Mouse (Mus musculus): ENCODE measurements around the gene Atrn.
"Not testable (repeated sequence)": the region's sequence is repeated elsewhere in the genome, so short reads cannot be mapped to it uniquely, and the experiment has no call there.

The Atrn gene

GRCm38 (mm10) chr2:130961851-130962250, 55.6 kb downstream of the Atrn start:
- DNase-seq (ENCODE audit: low read depth) = no peak

GRCm38 (mm10) chr2:130965042-130965441, 58.7 kb downstream of the Atrn start:
- DNase-seq (ENCODE audit: low read depth) = no peak

GRCm38 (mm10) chr2:130971030-130971429, 64.7 kb downstream of the Atrn start:
- no peak for DNase-seq (ENCODE audit: low read depth)

GRCm38 (mm10) chr2:130972386-130972785, 66.1 kb downstream of the Atrn start:
- DNase-seq (ENCODE audit: low read depth) = no peak

DNA sequence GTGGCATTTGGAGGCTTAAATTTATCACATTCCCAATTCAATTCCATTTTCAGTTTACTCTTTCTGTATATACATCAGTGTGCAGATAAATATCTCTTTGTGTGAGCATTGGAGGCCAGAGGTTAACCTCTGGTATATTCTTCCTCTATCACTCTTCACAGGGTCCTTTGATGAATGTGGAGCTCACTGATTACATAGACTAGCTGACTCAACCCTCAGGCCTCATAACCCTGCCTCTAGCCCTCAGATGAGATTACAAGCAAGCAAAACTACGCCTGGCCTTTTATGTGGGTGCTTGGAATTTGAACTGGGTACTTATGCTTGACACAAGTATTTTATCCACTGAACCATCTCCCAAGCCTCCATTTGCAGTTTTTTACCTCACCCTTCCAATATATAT, 68.6 kb downstream of the Atrn start:
- DNase-seq (ENCODE audit: low read depth) = peak; percentile 74

- DNase-seq (ENCODE audit: low read depth) = no peak
Observed at GRCm38 (mm10) chr2:130977589-130977988, 71.3 kb downstream of the Atrn start.

DNA sequence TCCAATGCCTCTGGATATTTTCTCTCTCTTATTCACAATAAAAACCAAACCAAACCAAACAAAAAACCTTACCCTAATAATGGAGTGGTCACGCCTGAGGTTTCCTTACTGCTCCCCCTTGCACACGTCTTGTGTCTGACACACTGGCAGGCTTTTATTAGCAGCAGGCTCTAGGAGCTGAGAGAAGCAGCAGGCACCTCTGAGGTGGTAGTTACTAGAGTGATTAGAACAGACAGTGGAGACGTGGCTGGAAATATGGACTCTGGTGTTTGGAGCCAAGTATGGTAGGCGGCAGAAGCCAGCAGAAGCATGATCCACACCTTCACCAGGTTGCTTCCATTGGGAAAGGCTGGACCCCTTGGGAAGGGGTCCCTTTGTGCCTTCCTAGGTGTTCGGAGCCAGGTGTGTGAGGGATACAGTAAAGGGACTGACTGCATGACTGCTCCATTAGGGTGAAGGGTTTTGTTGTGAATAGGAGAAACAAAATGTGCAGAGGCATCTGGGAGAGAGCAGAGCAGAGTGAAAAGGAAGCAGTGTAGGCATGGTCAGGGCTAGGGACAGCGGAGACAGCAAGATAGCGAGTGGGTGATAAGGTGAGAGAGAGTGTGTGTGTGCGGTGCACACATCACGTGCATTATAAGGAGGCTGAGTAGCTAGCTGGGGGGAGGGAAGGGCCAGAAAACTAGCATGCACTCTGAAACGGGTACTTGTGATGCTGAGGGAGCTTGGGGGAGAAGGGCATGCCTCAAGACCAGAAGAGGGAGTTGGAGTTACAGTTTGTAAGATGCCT, 72.0 kb downstream of the Atrn start:
- DNase-seq (ENCODE audit: low read depth) = no peak

GRCm38 (mm10) chr2:130979138-130979537, 72.8 kb downstream of the Atrn start:
- DNase-seq (ENCODE audit: low read depth) = no peak

GRCm38 (mm10) chr2:130992818-130993217, 86.5 kb downstream of the Atrn start:
- DNase-seq (ENCODE audit: low read depth) = no peak

DNA sequence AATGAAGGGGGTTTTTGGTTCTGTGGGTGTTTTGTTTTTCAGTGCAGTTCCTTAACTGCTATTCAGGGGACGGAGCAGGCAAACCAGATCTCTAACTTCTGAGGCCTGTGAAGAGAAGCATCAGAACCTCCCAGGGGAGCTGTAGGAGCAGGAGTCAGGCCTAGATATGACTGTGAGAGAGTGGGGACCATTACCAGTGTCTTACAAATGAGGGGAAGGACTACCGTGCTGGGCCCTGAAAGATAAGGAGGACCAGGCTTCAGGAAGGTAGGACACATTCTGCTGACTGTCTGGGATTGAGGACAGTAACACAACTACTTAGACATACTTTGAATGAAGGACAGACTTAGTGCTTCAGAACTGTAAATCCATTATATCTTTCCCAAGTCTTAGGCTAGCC, 102.8 kb downstream of the Atrn start:
- DNase-seq (ENCODE audit: low read depth) = no peak

DNA sequence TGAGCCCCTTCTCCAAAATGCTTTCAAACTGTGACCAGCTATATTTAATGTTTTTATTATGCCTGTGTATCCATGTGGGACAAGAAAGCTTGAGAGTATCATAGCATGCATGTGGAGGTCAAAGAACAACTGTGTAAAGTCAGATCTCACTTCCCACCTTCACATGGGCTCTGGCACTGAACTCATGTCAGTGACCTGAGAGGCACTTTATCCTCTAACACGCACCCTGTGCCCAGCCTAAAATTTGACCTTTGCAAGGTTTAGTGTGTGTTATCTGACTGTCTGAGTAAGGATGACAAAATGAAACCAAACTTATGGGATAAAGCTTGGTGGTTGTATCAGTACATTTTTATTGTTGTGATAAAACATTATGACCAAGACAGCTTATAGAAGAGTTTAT, 104.3 kb downstream of the Atrn start:
- no peak for DNase-seq (ENCODE audit: low read depth)

- no peak for DNase-seq (ENCODE audit: low read depth)
Observed at GRCm38 (mm10) chr2:131025230-131025629, 118.9 kb downstream of the Atrn start.

DNA sequence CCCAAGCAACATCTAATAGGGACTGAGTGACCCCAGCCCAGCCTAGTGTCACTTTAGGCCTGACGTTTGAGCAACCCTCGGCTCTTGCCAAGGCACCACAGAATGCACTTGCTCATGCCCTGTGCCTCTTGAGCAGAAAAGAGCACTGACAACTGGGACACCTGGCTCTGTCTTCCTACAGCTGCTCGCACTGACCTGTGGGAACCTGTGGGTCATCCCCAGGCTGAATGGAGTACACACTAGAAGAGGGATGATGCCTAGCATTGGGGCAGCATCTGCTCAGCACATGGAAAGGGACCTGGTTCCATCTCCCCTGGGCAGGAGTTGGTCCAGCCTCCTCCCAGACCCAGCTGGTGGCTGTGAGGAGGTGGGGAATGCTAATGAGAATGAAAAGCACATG, 120.6 kb downstream of the Atrn start:
- DNase-seq (ENCODE audit: low read depth) = no peak

DNA sequence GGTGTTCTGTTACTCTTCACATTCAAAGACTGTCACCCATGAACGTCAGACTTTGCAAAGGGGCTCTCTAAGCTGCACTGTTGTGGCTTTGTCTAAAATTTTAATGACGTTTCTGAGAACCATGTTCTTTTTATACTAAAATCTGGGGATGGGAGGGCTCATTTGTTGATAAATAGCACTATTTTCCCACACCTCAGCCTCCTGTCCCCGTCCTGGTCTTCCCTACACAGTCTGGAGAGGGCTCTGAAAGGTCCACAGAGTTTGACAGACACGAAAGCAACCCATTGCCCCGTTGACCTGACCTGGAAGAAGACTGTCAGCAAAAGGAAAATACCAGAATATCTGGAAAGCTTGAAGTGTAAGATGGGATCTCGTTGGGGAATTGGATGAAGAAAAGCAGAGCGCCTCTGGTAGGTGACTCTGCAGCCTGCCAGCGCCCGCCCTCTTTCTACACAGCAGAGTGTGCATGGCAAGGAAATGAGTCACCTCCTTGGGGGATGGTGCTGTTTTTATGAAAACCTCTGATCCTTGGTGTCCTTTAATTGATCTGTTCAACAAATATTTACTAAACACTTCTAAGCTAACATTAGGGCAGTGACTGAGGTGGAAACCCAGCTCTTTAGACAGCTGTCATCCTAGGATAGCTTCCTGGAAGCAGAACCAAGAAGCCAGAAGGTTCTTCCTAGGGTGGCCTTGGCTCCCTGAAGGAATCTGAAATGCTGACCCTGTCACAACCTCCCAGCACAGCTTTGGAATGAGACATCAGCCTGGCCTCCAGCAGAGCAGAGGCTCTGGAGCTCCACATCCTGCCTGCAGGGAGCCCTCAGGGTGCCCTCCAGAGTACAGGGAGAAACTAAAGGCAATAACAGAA, 123.0 kb downstream of the Atrn start:
- DNase-seq (ENCODE audit: low read depth) = no peak

DNA sequence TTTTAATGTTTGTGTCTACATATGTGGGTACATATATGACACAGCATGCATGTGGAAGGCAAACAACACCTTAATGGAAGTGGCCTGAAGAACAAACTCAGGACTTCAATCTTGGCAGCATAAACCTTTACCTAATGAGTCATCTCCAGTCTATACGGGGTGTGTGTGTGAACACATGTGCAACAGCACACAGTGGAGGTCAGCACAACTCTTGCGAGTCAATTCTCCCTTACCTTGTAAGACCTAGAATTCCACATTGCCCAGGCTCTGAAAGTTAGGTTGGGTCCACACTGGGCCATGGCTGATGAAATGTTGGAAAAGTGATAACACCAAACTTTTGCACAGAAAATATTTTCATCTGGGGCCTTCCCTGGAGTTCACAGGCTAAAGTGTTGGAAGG, 124.3 kb downstream of the Atrn start:
- DNase-seq (ENCODE audit: low read depth) = no peak

GRCm38 (mm10) chr2:131030998-131031397, 124.7 kb downstream of the Atrn start:
- DNase-seq (ENCODE audit: low read depth) = no peak

- DNase-seq (ENCODE audit: low read depth) = not testable (repeated sequence)
Observed at GRCm38 (mm10) chr2:131031406-131031805, 125.1 kb downstream of the Atrn start.

DNA sequence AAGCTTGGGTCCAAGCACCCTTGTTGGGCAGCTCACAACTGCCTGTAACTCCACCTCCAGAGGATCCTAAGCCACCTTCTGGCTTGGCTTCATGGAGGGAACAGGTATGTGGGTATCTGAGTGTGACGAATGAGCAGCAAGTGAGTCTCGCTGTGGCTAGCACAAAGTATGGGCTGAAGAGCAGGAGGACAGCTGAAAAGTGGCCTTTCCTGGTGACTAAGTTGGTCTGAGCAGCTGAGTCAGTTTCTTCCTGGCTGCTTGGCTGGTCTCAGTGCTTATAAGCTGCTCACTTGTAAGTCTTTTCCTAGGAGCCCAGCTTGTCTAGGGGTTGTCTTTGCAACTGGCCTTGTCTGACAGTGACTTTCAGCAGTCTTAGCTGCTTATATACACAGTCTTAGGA, 130.0 kb downstream of the Atrn start:
- DNase-seq (ENCODE audit: low read depth) = no peak

DNA sequence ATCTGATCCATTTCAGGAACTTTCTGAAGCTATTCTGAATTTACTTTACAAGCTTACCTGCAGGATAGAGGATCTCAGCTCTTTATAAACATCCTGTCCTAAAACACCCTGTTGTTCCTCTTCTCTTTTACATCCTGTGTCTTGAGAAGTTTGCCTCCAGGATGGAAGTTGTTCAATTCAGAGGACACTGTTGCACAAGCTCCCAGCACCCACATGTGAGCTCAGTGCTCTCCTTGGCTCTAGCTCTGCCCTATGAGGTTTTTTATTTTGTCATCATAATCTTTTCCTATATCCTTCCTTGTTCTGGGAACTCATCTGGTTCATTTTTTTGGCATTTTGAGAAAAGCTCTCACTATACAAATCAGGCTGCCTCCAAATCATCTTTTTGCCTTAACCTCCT, 130.5 kb downstream of the Atrn start:
- DNase-seq (ENCODE audit: low read depth) = no peak

- no peak for DNase-seq (ENCODE audit: low read depth)
Observed at GRCm38 (mm10) chr2:131037226-131037990, 131.1 kb downstream of the Atrn start.

DNA sequence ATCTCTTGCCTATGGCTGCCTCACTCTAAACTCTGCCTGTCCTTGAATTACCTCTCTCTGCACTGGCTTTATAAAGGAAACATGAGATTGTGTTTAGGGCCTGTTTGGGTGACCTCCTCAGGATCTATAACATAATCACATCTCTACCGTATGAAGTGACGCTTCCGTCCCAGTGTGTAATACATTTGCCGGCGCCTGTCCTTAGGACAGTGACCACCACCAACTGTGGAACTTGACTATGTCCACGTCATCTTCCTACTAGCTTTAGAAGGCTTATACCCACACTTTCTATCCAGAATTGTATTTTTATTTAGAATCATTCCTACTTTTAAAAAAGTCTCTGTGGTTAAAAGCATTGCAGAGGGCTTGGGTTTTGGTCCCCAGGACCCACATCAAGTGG, 131.9 kb downstream of the Atrn start:
- DNase-seq (ENCODE audit: low read depth) = no peak

GRCm38 (mm10) chr2:131038675-131039074, 132.4 kb downstream of the Atrn start:
- no peak for DNase-seq (ENCODE audit: low read depth)
